Mouse (Mus musculus) CD8-positive naive resting alpha-beta T cell, adult 2 months (primary cell): ENCODE results near the gene Col3a1.

Experiments
- DNase-seq, 2 experiments: peaks; one replicate each; pipeline ENCODE4 v3.0.0; 2022; ENCODE audit warnings: low read depth in 2 of 2, low spot score in 2 of 2

Gene Col3a1

DNA sequence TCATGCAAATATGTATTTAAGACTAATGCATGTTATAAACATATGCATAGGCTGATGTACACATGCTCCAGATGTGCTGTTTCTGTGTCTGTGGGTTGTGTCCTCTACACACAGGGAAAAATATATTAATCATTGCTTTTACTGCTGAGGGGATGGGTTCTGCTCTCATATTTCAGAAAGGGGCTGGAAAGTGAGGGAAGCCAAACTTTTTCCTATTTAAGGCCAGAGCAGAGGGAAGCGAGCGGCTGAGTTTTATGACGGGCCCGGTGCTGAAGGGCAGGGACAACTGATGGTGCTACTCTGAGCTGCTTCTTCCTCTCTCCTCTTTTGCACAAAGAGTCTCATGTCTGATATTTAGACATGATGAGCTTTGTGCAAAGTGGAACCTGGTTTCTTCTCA, at the start of gene Col3a1:
Gene Col3a1 (plus strand): TSS at position 151 of the 400 bp plus-strand sequence.
- DNase-seq = no peak

GRCm38 (mm10) chr1:45269421-45269820, 41.9 kb upstream of the Col3a1 start:
- no peak for DNase-seq

DNA sequence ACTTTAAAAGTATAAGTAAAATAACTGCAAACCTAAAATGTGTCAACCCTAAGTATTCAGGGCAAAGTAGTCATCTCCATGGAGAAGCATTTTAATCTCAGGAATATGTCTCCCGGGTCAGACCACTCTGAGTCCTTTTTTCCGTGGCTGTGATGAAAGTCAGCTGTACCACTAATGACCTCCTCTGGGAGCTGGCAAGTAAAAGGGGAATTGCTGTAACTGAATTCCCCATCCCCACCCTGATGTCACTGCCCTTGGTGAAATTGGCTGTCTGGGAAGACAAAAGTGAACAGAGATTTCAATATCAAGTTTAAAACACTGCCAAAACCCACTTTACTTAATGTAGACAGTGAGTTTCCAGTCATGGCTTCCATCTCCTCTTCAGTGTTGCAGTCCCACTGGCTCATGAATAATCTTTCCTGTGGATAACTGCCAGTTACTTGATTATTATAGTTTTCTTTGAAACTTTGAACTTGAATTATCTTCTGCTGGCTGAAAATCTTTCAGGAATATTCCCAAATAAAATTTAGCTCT, 35.3 kb upstream of the Col3a1 start:
- no peak for DNase-seq

GRCm38 (mm10) chr1:45287954-45288353, 23.4 kb upstream of the Col3a1 start:
- no peak for DNase-seq

DNA sequence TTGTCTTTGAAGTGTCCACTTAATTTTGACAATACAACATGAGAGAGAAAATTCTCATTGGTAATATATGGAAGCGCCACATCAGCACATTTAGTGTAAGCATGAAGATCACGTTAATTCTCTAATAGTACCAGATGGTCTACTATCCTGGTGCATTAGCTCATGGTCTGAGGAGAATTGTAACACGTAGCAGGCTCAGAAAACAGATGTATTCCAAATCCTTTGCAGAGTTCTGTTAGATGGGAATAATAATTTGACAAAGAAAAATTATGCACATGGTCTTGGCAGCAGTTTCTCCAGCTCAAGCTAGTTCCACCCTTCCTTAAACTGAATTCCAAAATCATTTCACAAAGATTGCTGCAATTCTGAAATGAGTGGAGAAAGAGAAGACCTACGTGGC, 21.3 kb upstream of the Col3a1 start:
- DNase-seq = no peak

GRCm38 (mm10) chr1:45299394-45300119, 11.8 kb upstream of the Col3a1 start:
- no peak for DNase-seq

DNA sequence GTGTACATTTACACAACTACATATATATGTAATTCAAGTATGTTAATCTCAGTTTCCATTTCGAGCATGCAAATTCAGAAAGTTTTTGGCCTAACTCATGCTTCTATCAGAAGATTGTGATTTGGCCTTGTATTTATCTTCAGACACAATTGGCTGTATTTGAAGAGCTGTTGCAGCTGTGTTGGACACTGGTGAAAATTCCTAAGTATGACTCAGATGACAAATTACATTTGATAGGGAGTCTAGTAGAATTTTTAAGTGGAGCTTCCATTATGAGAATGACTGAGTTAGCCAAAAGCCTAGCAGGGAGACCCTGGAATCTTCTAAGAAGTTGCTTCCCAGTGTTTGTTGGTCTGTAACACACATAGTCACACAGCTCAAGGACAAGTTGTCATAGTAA, 7.1 kb upstream of the Col3a1 start:
- DNase-seq = no peak

GRCm38 (mm10) chr1:45309015-45309414, 2.3 kb upstream of the Col3a1 start:
- DNase-seq = no peak

- DNase-seq = no peak
These were observed 624 bp downstream of the Col3a1 start for GRCm38 (mm10) chr1:45311962-45312361.

DNA sequence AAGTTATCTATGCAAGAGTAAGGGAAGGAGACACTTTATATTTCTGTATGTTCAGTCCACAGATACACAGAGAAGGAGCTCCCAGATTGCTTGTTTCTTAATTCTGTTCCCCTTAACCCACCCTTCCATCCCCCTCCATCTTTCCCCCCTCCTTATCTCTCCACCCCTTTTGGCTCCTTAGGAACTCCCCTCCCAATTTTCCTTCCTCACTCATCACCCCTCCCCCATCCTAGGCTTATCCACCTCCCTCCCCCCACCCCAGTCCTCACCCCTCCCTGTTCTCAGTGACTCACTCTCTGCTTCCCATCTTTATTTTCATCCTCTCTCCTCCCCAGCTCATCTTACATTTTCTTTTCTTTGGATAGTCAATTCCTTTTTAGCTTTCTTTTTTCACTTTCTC, 1.5 kb downstream of the Col3a1 start:
- no peak for DNase-seq

- DNase-seq = no peak
These were observed 2.5 kb downstream of the Col3a1 start for GRCm38 (mm10) chr1:45313696-45314295.

- DNase-seq = no peak
These were observed 4.6 kb downstream of the Col3a1 start for GRCm38 (mm10) chr1:45315767-45316528.

DNA sequence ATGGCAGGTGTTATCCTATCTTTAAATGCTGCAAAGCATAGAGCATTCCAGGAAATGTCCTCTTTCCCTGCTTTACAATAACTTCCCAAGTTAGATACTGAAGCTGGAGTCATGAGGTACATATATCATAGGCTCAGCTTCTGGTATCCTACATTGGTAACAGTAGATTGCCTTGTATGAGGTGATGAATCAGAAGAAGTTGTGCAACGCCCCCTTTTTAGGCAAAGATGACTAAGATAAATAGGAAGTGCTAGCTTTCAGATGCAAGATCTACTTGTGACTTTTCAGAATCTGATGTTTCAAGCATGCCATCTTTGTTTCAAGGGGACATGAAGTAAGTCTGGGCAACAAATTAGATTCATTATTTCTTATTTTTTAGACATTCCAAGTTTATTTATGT, 6.9 kb downstream of the Col3a1 start:
- no peak for DNase-seq

- no peak for DNase-seq
These were observed 9.5 kb downstream of the Col3a1 start for GRCm38 (mm10) chr1:45320861-45321260.

DNA sequence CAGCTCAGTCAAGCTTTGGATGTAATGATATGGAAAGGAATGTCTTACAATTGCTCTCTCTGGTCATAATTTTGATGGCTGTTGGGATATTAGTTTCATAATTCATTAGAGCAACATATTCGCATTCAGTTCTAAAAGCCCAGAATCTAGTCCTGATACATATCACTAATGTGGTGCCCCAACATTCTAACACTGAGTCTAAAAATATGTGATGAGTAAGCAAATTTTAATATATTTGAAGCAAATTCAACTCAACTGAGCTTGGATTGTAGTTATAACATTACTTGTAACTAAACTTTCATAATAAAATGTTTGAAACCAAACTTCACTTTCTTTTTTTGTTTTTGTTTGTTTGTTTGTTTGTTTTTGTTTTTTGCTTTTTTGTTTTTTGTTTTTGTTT, 17.8 kb downstream of the Col3a1 start:
- no peak for DNase-seq

DNA sequence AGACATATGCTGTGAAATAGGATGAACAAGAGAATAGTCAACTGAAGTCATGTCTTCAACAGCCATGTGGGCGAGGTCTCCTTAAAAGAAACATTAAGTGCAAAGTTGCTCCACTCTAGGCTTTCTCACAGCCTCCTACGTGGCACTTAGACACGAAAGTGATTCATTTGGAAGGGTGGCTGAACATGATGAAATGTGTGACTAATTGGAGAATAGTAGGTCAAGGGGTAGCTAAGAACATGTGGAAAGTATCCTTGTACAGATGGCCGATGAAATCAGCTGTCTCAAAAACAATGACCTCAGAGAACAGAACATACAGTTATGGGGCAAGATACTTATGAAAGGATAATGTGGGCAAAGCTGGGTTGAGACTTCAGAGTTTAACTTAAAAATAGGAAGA, 44.6 kb downstream of the Col3a1 start:
- no peak for DNase-seq

DNA sequence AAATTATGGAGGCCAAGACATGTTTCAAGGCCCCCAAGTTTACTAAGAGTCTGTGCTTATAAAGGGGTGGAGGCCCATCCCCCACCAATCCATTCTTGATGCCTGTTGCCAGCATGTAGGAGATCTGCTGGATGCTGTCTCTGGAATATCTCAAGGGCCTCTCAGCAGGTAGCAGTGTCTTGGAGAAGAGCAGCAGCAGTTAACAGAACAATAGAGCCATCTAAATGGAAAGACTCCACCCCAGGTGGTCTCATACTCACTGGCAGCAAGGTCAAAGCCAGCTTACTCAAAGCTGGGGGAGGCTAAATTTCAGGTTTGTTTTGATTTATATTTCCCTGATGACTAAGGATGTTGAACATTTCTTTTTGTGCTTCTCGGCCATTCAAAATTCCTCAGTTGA, 46.7 kb downstream of the Col3a1 start:
- no peak for DNase-seq

DNA sequence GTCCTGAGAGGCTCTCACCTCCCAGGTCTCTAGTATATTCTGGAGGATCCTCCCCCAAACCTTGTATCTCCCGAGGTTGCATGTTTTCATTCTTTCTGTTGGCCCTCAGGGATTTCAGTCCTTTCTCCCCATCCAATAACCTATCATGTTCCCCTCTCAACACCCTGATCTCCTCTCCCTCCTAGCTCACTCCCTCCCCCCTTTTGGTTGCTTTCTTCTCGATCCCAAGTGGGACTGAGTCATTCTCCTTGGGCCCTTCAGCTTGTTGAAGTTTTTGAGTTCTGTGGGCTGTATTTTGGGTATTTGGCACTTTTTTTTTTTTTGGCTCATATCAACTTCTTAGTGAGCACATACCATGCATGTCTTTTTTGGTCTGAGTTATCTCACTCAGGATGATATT, 47.8 kb downstream of the Col3a1 start:
- no peak for DNase-seq

DNA sequence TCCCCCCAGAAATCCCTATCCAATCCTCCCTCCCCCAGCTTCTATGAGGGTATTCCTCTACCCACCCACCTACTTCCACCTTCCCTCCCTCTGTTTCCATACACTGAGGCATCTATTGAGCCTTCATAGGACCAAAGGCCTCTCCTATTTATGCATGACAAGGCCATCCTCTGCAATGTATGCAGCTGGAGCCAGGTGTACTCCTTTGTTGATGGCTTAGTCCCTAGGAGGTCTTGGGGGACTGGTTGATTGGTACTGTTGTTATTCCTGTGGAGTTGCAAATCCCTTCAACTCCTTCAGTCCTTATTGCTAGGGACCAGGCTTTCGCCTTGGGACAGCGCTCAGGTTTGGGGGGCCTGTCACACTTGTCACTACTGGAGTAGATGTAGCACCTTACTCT, 48.3 kb downstream of the Col3a1 start:
- DNase-seq = no peak

DNA sequence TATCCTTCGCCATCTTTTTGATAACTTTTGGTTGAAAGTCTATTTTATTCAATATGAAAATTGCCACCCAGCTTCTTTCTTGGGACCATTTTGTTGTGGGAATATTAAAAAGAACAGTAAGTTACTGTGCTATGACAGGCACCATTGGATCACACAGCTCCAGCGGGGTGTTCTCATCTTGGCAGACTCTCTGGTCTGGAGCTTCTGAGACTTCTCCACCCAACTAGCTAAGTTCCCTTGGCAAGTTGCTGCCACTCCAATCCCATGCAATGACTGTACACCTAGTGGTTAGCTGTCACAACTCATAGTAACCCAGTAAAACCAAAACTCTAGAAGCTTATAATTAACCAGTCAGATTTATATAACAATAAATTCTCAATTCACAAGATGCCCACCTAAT, 51.9 kb downstream of the Col3a1 start:
- DNase-seq = no peak

DNA sequence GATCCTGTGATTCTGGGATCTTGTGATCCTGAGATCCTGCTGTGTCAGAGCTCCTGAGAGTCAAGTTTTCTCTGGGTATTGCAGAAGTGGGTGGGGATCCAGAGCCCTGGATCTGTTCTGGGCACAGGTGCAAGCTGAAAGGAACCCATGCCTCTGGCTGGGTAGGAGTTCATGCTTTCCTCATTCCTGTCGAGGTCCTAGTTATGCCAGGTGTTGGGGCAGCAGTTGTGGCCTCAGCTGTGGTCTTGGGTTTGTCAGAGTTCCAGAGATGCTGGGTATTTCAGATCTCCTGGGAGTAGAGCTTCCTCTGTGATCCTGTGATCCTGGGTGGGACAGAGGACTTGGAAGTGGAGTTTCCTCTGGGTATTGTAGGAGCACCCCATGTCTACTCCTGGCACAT, 54.1 kb downstream of the Col3a1 start:
- DNase-seq = no peak
